Mouse (Mus musculus) midbrain, postnatal 0 days (tissue): Measurements from ENCODE around the gene Hspg2. TPM values are rescaled to one million over a fixed set of nuclear protein-coding genes. Genes with fewer than 3 reads are reported as not detected.

Experiments used
- ATAC-seq: fragments of 200-750 bp; cut with Nextera tagmentation; 2 replicates; pipeline ENCODE4 v1.8.0; 2017; ENCODE audit warnings: moderate number of reproducible peaks, mild to moderate bottlenecking, moderate TSS enrichment, moderate library complexity; ENCODE audit not compliant: low FRiP score
- DNase-seq: peaks from one replicate; pipeline ENCODE4 v3.0.0-alpha.2; 2015; ENCODE audit warnings: low spot score
- H3K27ac ChIP-seq: fragments of 300-500 bp; sonication (generic); 2 replicates; pipeline ENCODE4 v1.5.1; 2014; ENCODE audit warnings: low read depth, mild to moderate bottlenecking, low read length, mixed read lengths
- H3K27me3 ChIP-seq: fragments of 300-500 bp; sonication (generic); 2 replicates; pipeline ENCODE4 v1.6.1; 2014; ENCODE audit warnings: low read length, control low read depth, mixed read lengths; ENCODE audit not compliant: insufficient read depth
- H3K36me3 ChIP-seq: fragments of 300-500 bp; sonication (generic); 2 replicates; pipeline ENCODE4 v1.6.1; 2014; ENCODE audit warnings: low read length, control low read depth, mixed read lengths; ENCODE audit not compliant: insufficient read depth
- H3K4me1 ChIP-seq: fragments of 300-500 bp; sonication (generic); 2 replicates; pipeline ENCODE4 v1.6.1; 2014; ENCODE audit warnings: mild to moderate bottlenecking, control low read depth, antibody characterized with exemption, low read length, mixed read lengths; ENCODE audit not compliant: insufficient read depth
- H3K4me2 ChIP-seq: fragments of 300-500 bp; sonication (generic); 2 replicates; pipeline ENCODE4 v1.6.1; 2014; ENCODE audit warnings: low read depth, mild to moderate bottlenecking, low read length, mixed read lengths; ENCODE audit not compliant: poor library complexity, severe bottlenecking
- H3K4me3 ChIP-seq: fragments of 300-500 bp; sonication (generic); 2 replicates; pipeline ENCODE4 v1.5.1; 2014; ENCODE audit warnings: low read depth, mild to moderate bottlenecking, low read length, moderate library complexity
- H3K9ac ChIP-seq: fragments of 300-500 bp; sonication (generic); replicated peaks from 2 replicates; pipeline ENCODE4 v1.6.1; 2014; ENCODE audit warnings: mild to moderate bottlenecking, low read length, moderate library complexity, mixed read lengths; ENCODE audit not compliant: poor library complexity, severe bottlenecking
- H3K9me3 ChIP-seq: fragments of 300-500 bp; sonication (generic); 2 replicates; pipeline ENCODE4 v1.6.1; 2016; ENCODE audit warnings: low read length, control low read depth
- CTCF ChIP-seq: IDR thresholded peaks from 2 replicates; pipeline ENCODE4 v1.5.1; 2016; ENCODE audit warnings: antibody characterized with exemption, mild to moderate bottlenecking
- WGBS: fragments of 180-500 bp; shearing (Covaris S2); extraction: QIAGEN DNeasy Blood & Tissue Kit; methylation state at CpG from one replicate; pipeline ENCODE4 v1.1.7; 2014; 5-methylcytosine and 5-hydroxymethylcytosine counted together
- polyA plus RNA-seq: library from polyadenylated mRNA; unstranded; fragments of >200 nt; fragmentation: Nextera tagmentation; extraction: Ambion mirVana; gene quantifications from 2 replicates; pipeline ENCODE4 v1.2.1, GENCODE M21; 2015
- total RNA-seq: library from RNA; depleted of rRNA; stranded (reverse); fragments of >200 nt; gene quantifications from 2 replicates; pipeline ENCODE4 v1.2.3, GENCODE M21; 2014

Hspg2 gene
- total and polyA plus RNA-seq, 2 experiments from 2014 or later: 2.2 to 30.5 TPM

- Histone ChIP-seq H3K4me2 (no peak overlapping the region), H3K27ac (no peak overlapping the region), H3K9me3 (no peaks in the 10 kb centered on the region), H3K9ac (no peak overlapping the region), H3K4me3 (no peak overlapping the region), H3K27me3 (no peaks in the 10 kb centered on the region), H3K36me3 (no peaks in the 10 kb centered on the region), H3K4me1 (no peaks in the 10 kb centered on the region)
- TF ChIP-seq CTCF: no peak
- no peak for DNase-seq
- 84% methylated on average over 2 of the region's 2 CpGs for WGBS
- ATAC-seq: no peak
Measured at GRCm38 (mm10) chr4:137449132-137449531, 19.4 kb upstream of the Hspg2 start.

GRCm38 (mm10) chr4:137449715-137450114 lies 18.9 kb upstream of the Hspg2 start:
- no peaks in the 10 kb centered on the region for H3K9me3 ChIP-seq
- H3K27me3 ChIP-seq: no peaks in the 10 kb centered on the region
- ATAC-seq: no peak
- H3K27ac ChIP-seq: no peak overlapping the region
- 80% methylated on average over 10 of the region's 10 CpGs for WGBS
- no peak for TF ChIP-seq CTCF
- H3K4me2 ChIP-seq: no peak overlapping the region
- H3K4me1 ChIP-seq: no peaks in the 10 kb centered on the region
- no peaks in the 10 kb centered on the region for H3K36me3 ChIP-seq
- DNase-seq: no peak
- H3K4me3 ChIP-seq: no peak overlapping the region
- H3K9ac ChIP-seq: no peak overlapping the region

GRCm38 (mm10) chr4:137452190-137452589 lies 16.4 kb upstream of the Hspg2 start:
- no peak overlapping the region for H3K4me2 ChIP-seq
- DNase-seq: no peak
- no peak overlapping the region for H3K9ac ChIP-seq
- no peak overlapping the region for H3K4me3 ChIP-seq
- no peaks in the 10 kb centered on the region for H3K27me3 ChIP-seq
- no peak for ATAC-seq
- 97% methylated on average over 6 of the region's 6 CpGs for WGBS
- no peaks in the 10 kb centered on the region for H3K4me1 ChIP-seq
- TF ChIP-seq CTCF: no peak
- H3K36me3 ChIP-seq: no peaks in the 10 kb centered on the region
- no peak overlapping the region for H3K27ac ChIP-seq
- no peaks in the 10 kb centered on the region for H3K9me3 ChIP-seq

GRCm38 (mm10) chr4:137453234-137453767 lies 15.3 kb upstream of the Hspg2 start, which contains the start of gene 1700013G24Rik:
Gene 1700013G24Rik, plus strand, starts transcription at chr4:137453284.
- Histone ChIP-seq H3K9me3 (no peaks in the 10 kb centered on the region), H3K27me3 (no peaks in the 10 kb centered on the region), H3K4me1 (no peaks in the 10 kb centered on the region), H3K4me3 (no peak within 1 kb of the TSS), H3K9ac (no peak within 1 kb of the TSS), H3K4me2 (no peak within 1 kb of the TSS), H3K36me3 (no peaks in the 10 kb centered on the region), H3K27ac (no peak within 1 kb of the TSS)
- WGBS: 80% methylated on average over 8 of the region's 8 CpGs
- ATAC-seq (no peak), DNase-seq (no peak)
- TF ChIP-seq CTCF: no peak

- Histone ChIP-seq H3K9ac (no peak overlapping the region), H3K36me3 (no peaks in the 10 kb centered on the region), H3K4me3 (no peak overlapping the region), H3K27ac (no peak overlapping the region), H3K27me3 (no peaks in the 10 kb centered on the region), H3K9me3 (no peaks in the 10 kb centered on the region), H3K4me2 (no peak overlapping the region), H3K4me1 (no peaks in the 10 kb centered on the region)
- WGBS: 93% methylated on average over 14 of the region's 14 CpGs
- DNase-seq (no peak), ATAC-seq (no peak)
- TF ChIP-seq CTCF: no peak
Measured at GRCm38 (mm10) chr4:137454582-137454981, 14.0 kb upstream of the Hspg2 start.

- Histone ChIP-seq H3K36me3 (no peaks in the 10 kb centered on the region), H3K27ac (no peak overlapping the region), H3K27me3 (no peaks in the 10 kb centered on the region), H3K9me3 (no peaks in the 10 kb centered on the region), H3K4me1 (no peaks in the 10 kb centered on the region), H3K9ac (no peak overlapping the region), H3K4me3 (no peak overlapping the region), H3K4me2 (no peak overlapping the region)
- ATAC-seq (no peak), DNase-seq (no peak)
- no peak for TF ChIP-seq CTCF
- WGBS: 90% methylated on average over 12 of the region's 12 CpGs
Measured at GRCm38 (mm10) chr4:137456581-137456980, 12.0 kb upstream of the Hspg2 start.
